Mouse (Mus musculus) E14TG2a.4 (cell line): ENCODE data around the gene Dync2li1.

Experiments
- CTCF ChIP-seq: conservative IDR thresholded peaks from 2 replicates; pipeline ENCODE4 v1.5.1; 2014; ENCODE audit warnings: low read length
- NANOG ChIP-seq: IDR thresholded peaks from 2 replicates; pipeline ENCODE4 v1.6.1; 2014; ENCODE audit warnings: borderline replicate concordance, low read length, mixed read lengths
- POU5F1 ChIP-seq: IDR thresholded peaks from 2 replicates; pipeline ENCODE4 v1.6.1; 2014; ENCODE audit warnings: low read length, borderline replicate concordance

DNA sequence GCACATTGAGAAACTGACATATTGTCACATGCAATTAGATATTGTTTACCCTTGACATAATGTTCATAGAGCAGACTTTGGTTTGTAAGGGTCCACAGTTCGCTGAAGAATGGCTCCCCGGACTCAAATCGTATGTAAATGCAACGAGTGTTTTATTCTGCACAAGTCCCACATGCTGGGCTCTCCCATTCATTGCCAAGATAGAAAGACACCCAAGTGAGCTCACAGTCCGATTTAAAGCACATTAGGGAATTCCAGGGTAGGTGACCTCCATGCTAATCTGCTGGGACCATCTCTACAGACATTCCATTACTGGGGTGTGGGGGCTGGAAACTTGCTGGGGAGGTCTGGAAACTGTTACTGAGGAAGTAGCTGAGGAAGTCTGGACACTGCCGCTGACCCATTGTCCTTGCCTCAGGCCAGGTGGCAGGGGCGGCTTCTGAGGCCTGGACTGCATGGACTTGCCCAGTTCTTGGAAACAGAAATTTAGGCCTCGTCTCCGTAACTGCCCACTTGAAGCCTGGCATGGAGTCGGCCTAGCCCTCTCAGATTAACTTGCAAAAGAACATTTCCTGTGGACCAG, 13.6 kb downstream of the Dync2li1 start:
- no peak for TF ChIP-seq CTCF
- no peak for TF ChIP-seq NANOG
- no peak for TF ChIP-seq POU5F1
